Mouse (Mus musculus): ENCODE data around the gene Armc5.

GRCm38 (mm10) chr7:128237927-128238778 lies 1.0 kb downstream of the Armc5 start, which contains the start of gene 9130023H24Rik:
- TF ChIP-seq MYC (IDR thresholded peaks at IDR 0.05; ENCODE audit: low read depth, low read length), result no peak
- TF ChIP-seq NRF1 (IDR thresholded peaks at IDR 0.05; ENCODE audit: insufficient read depth, low read depth, low read length, poor library complexity, severe bottlenecking), result peak; percentile 100
- peak in 2 of 3 experiments; percentile 12 to 28; a peak in 2 of 6 replicates for TF ChIP-seq CTCF (IDR thresholded peaks at IDR 0.05 in 2 of 3, conservative IDR thresholded peaks at IDR 0.05 in 1 of 3; ENCODE audit: control insufficient read depth in 1 of 3, insufficient read depth in 1 of 3, low read depth in 2 of 3, low read length in 3 of 3, poor library complexity in 1 of 3, severe bottlenecking in 1 of 3)

Data from MEL (cell line).